Mouse (Mus musculus) heart, embryonic 12.5 days (tissue): ENCODE measurements at regions not wholly inside any gene's neighbourhood (a gene's known extent, or its start where the extent isn't known, plus 50 kb on each side); places are given as distances from the start of the nearest gene placed in this dataset.

Source experiments
- ATAC-seq: fragments of 200-750 bp; cut with Nextera tagmentation; 2 replicates; pipeline ENCODE4 v1.8.0; 2017; ENCODE audit warnings: moderate TSS enrichment, moderate library complexity; ENCODE audit not compliant: insufficient number of reproducible peaks, low FRiP score
- H3K27ac ChIP-seq: fragments of 300-500 bp; sonication (generic); 2 replicates; pipeline ENCODE4 v1.5.1; 2016; ENCODE audit warnings: mild to moderate bottlenecking, moderate library complexity; ENCODE audit not compliant: poor library complexity, severe bottlenecking
- H3K27me3 ChIP-seq: fragments of 300-500 bp; sonication (generic); replicated peaks from 2 replicates; pipeline ENCODE4 v1.6.1; 2016; ENCODE audit warnings: mild to moderate bottlenecking, moderate library complexity
- H3K36me3 ChIP-seq: fragments of 300-500 bp; sonication (generic); 2 replicates; pipeline ENCODE4 v1.6.1; 2016; ENCODE audit warnings: mild to moderate bottlenecking, moderate library complexity
- H3K4me1 ChIP-seq: fragments of 300-500 bp; sonication (generic); replicated peaks from 2 replicates; pipeline ENCODE4 v1.6.1; 2016; ENCODE audit warnings: mild to moderate bottlenecking
- H3K4me2 ChIP-seq: fragments of 300-500 bp; sonication (generic); 2 replicates; pipeline ENCODE4 v1.6.1; 2016; ENCODE audit warnings: mild to moderate bottlenecking, moderate library complexity
- H3K4me3 ChIP-seq: fragments of 300-500 bp; sonication (generic); 2 replicates; pipeline ENCODE4 v1.5.1; 2016; ENCODE audit warnings: mild to moderate bottlenecking
- H3K9ac ChIP-seq: fragments of 300-500 bp; sonication (generic); 2 replicates; pipeline ENCODE4 v1.6.1; 2016; ENCODE audit warnings: mild to moderate bottlenecking, moderate library complexity
- H3K9me3 ChIP-seq: fragments of 300-500 bp; sonication (generic); replicated peaks from 2 replicates; pipeline ENCODE4 v1.6.1; 2016; ENCODE audit warnings: mild to moderate bottlenecking, moderate library complexity
- WGBS: fragments of 180-500 bp; shearing (Covaris S2); methylation state at CpG from one replicate; pipeline ENCODE4 v1.1.7; 2016; 5-methylcytosine and 5-hydroxymethylcytosine counted together

- WGBS: 50% methylated on average over 2 of the region's 2 CpGs
- Histone ChIP-seq H3K4me2 (no peak overlapping the region), H3K27me3 (0 out of 2 replicates have a peak, but pooled peaks cover 4% of the 10 kb centered on the region), H3K9ac (no peak overlapping the region), H3K4me1 (no peaks in the 10 kb centered on the region), H3K27ac (no peak overlapping the region), H3K9me3 (no peaks in the 10 kb centered on the region), H3K36me3 (no peaks in the 10 kb centered on the region), H3K4me3 (no peak overlapping the region)
- no peak for ATAC-seq
Observed at GRCm38 (mm10) chr16:25213250-25213649, 73.4 kb upstream of the Tprg start.

DNA sequence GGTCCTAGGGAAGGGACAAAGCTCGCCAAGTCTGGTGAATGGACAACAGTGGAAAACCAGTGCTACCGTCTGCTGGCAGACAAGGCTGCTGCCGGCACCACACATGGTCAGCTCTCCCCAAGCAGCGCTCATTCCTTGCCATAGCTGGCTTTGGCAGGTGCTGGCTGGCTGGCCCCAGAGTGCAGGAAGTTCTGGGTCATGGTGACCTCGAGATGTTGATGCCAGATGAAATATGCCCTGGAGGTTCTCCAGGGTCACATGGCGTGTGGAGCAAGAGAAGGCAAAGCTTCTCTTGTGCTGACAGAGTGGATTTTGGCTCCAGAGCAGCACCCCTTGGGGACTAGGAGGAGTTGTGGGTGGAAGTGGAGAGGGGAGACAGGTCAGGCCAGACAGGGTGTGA lies 66.1 kb upstream of the Tprg start:
- Histone ChIP-seq H3K9ac (no peak overlapping the region), H3K9me3 (no peaks in the 10 kb centered on the region), H3K4me3 (no peak overlapping the region), H3K4me1 (no peaks in the 10 kb centered on the region), H3K36me3 (no peaks in the 10 kb centered on the region), H3K27me3 (no peaks in the 10 kb centered on the region), H3K27ac (no peak overlapping the region), H3K4me2 (no peak overlapping the region)
- ATAC-seq: no peak
- WGBS: 80% methylated on average over 6 of the region's 6 CpGs

DNA sequence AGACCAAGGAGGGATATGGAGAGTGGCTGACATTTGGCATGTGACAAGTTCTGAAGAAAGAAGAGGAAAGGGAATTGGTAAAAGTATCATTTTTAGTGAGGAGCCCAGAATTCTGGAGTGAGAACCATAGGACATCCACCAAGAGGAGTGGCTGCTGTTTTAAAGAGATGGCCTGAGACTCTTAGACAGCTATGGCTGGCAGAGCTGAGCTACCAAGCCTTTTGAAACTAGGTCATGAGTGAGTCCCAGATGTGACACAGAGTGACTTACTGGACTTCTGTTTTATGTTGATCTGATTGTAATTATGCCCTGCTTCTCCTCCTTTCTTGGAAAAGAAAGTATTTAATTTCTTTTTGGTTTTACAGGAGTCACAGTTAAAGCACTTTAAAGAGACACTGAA lies 61.8 kb upstream of the Tprg start:
- ATAC-seq: no peak
- H3K27ac ChIP-seq: no peak overlapping the region
- H3K4me3 ChIP-seq: no peak overlapping the region
- no peak overlapping the region for H3K4me2 ChIP-seq
- H3K9ac ChIP-seq: no peak overlapping the region
- no peaks in the 10 kb centered on the region for H3K27me3 ChIP-seq
- H3K4me1 ChIP-seq: no peaks in the 10 kb centered on the region
- H3K9me3 ChIP-seq: no peaks in the 10 kb centered on the region
- H3K36me3 ChIP-seq: no peaks in the 10 kb centered on the region
